Mouse (Mus musculus) C2C12 (cell line): ENCODE measurements around the gene Nhlh1.

Source experiments
- CEBPB ChIP-seq: IDR thresholded peaks from one replicate; pipeline ENCODE4 v1.6.1; 2011; ENCODE audit warnings: low read depth, mild to moderate bottlenecking, control low read depth, moderate library complexity
- CTCF ChIP-seq: IDR thresholded peaks from one replicate; pipeline ENCODE4 v1.5.1; 2011; ENCODE audit not compliant: control insufficient read depth, insufficient read depth, insufficient read length
- FOSL1 ChIP-seq: IDR thresholded peaks from one replicate; pipeline ENCODE4 v1.8.0; 2011; ENCODE audit warnings: mild to moderate bottlenecking, low read length; ENCODE audit not compliant: poor library complexity, insufficient read depth, severe bottlenecking
- MAX ChIP-seq: IDR thresholded peaks from one replicate; pipeline ENCODE4 v1.6.1; 2011; ENCODE audit warnings: mild to moderate bottlenecking, control low read depth
- MYOD1 ChIP-seq: IDR thresholded peaks from one replicate; pipeline ENCODE4 v1.6.1; 2011; ENCODE audit warnings: low read depth; ENCODE audit not compliant: control insufficient read depth, insufficient read length
- MYOG ChIP-seq: IDR thresholded peaks from one replicate; pipeline ENCODE4 v1.6.1; 2011; ENCODE audit not compliant: control insufficient read depth, insufficient read length; ENCODE audit errors: extremely low read depth
- USF1 ChIP-seq: IDR thresholded peaks from one replicate; pipeline ENCODE4 v1.6.1; 2011; ENCODE audit warnings: low read depth, mild to moderate bottlenecking, control low read depth, moderate library complexity

DNA sequence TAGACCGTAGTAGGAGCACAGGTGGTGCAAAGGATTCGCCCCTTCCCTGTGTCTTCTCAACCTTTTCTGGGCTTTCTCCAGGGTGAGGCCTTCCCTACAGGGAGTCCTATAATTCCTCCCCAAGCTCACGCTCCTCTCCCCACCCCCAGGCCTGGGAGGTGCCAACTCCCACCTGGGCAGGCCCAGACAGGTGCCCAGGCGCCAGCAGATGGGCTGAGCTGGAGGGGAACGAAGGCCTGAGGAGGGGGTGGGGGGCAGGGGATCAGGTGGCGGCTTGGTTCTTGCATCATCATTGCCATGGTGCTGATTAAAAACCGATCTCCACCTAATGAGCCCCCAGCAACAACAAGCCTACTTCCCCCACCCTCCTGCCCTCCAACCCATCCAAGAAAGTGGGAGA lies 1.5 kb upstream of the Nhlh1 start:
- TF ChIP-seq CTCF (no peak), MYOD1 (no peak), USF1 (no peak), MYOG (no peak), MAX (no peak), CEBPB (no peak), FOSL1 (no peak)
